Mouse (Mus musculus) c-Kit-negative CD71-positive TER-119-positive erythroid progenitor cells, embryonic 14.5 days (primary cell): ENCODE results near the gene Copz2.
"Not testable (repeated sequence)": the region's sequence is repeated elsewhere in the genome, so short reads cannot be mapped to it uniquely, and the experiment has no call there.

Experiments used
- DNase-seq: peaks from one replicate; pipeline ENCODE4 v3.0.0-alpha.2; 2013; ENCODE audit warnings: low read depth, low spot score

The Copz2 gene

DNA sequence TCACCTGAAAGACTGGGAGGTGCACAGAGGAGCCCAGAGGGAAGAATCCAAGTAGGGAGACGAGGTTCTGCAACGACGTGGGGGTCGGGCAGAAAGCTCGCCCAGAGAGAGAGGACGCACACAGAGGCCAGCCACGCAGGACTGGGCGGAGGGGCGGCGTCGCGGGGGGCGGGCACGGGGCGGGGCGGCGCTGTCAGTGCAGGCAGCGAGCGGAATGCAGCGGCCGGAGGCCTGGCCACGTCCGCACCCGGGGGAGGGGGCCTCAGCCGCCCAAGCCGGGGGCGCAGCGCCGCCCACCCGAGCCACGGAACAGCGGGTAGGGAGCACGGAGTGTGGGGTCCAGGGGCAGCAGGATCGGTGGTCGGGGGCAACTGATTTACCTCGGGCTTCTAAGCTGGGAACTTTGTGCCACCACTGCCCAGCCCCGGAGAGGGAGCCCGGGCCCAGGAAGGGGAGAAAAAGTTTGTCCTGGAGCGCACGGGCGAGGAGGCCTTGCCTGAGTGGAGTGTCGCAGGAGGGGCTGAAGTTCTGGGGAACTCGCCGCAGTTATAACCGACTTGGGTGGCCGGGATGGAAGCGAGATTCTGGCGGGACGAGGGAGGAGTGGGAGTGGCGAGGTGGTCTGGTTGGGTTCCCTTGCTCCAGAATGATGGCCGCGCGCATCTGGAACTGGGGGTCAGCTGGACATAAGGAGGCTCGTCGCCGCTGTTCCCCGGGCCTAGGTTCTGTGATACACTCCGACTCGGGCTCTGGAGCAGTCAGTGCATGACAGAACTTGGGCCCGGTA lies at the start of gene Copz2:
Gene Copz2 (plus strand): TSS at position 190 of the 787 bp plus-strand sequence.
- no peak for DNase-seq

DNA sequence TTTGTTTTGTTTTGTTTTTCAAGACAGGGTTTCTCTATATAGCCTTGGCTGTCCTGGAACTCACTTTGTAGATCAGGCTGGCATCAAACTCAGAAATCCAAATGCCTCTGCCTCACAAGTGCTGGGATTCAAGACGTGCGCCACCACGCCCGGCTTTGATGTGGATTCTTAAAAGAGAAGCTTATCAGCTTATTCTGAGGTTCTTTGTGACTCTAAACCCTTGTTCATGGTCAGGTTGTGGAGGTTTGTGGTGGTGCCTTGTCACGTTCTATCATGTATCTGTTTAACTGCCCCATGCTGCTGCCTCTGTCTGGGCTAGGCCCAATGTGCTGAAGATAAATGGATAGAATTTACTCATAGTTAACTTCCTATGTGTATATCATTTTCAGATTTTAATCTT lies 44.1 kb upstream of the Copz2 start:
- no peak for DNase-seq

DNA sequence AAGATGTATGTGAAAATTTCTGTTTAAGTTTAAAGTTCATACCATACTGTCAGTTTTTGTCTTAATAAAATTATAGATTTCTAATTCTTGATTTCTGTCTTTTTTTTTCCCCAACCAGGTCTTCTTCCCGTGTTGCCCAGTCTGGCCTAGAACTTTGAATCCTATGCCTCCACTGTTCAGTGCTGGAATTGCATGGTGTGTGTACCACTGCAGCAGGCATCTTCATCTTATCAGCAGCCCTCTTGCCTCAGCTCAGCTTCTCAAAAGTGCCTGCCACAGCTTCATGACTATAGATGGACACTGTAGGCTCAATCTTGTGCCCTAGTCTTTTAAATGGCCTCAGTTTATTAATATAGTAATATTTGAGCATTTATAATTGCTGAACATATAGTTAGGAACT lies 41.6 kb upstream of the Copz2 start:
- no peak for DNase-seq

DNA sequence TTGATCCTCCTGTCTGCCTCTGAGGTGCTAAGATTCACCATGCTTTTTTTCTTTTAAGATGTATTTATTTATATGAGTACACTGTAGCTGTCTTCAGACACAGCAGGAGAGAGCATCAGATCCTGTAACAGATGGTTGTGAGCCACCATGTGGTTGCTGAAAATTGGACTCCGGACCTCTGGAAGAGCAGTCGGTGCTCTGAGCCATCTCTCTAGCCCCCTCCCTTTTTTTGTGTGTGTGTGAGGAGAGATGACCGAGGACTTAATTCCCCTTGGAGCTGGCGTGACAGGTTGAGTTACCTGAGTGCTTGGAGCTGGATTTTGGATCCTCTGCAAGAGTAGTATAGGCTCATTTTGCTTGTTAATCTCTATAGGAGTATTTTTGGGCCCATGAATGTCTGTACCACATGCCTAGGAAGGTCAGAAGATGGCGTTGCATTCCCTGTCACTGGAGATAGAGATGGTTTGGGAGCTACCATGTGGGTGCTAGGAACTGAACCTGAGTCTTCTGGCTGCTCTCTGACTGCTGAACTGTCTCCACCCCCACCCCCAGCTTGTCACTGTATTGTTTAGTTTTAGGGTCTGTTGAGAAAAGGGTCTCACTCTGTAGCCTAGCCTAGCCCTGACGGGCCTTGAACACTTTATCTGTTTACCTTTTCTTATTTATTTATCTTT lies 40.0 kb upstream of the Copz2 start:
- no peak for DNase-seq

DNA sequence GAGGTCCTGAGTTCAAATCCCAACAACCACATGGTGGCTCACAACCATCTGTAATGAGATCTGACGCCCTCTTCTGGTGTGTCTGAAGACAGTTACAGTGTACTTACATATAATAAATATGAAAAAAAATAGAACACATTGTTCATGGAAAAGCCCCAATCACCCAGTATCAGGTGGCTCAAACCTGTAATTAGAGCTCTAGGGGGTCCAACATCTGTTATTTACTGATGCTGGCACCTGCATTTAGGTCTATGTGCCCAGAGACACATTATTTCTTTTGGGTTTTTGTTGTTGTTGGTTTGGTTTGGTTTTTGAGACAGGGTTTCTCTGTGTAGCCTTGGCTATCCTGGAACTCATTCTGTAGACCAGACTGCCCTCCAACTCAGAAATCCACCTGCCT lies 38.5 kb upstream of the Copz2 start:
- DNase-seq: not testable (repeated sequence)

DNA sequence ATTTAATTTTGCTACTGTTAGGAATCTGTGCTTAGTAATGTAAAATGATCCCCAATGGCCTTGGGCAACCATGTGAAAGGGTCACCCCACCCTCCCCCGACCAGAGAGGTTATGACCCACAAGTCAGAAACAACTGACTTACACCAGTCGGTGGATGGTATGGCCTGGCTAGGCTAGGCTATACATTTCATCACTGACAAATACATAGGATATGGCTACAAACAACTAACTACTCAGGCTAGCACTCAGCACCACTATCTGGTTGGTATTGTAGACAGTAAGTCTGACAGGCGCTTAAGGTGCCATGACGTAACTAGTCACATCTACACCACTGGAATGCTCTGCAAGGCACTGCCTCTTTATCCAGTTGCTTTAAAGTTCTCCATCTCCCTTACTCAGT lies 36.2 kb upstream of the Copz2 start:
- DNase-seq: no peak

DNA sequence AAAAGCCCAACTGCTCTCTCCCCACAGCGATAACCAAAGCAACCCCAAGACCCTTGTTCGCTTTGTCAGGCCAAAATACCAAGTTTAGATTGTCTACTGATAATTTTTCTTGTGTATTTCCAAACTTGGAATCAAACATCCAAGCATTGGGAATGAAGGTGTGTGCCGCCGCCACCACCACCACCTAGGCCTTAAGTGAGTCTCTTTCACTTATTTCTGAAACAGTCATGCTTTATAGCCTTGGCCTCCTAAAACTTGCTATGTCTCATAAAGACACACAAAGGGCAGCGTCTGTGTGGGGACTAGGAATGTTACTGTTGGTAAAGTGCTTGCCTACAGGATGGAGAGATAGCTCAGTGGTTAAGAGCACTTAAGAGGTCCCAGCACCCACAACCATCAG lies 35.8 kb upstream of the Copz2 start:
- no peak for DNase-seq

DNA sequence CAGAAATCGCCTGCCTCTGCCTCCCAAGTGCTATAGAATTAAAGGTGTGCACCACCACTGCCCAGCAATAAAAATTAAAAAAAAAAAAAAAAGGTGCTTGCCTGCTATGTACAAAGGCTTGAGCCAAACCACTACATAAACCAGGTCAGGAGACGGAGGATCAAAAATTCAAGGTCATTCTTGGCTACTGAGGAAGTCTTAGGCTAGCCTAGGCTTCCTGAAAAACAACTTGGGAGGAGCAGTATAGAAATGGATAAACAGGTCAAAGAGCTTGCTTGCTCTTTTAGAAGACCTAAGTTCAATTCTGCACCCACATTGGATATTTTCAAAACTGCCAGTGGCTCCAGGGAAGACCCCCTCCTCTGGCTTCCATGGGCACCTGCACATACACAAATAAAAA lies 35.2 kb upstream of the Copz2 start:
- DNase-seq: no peak

DNA sequence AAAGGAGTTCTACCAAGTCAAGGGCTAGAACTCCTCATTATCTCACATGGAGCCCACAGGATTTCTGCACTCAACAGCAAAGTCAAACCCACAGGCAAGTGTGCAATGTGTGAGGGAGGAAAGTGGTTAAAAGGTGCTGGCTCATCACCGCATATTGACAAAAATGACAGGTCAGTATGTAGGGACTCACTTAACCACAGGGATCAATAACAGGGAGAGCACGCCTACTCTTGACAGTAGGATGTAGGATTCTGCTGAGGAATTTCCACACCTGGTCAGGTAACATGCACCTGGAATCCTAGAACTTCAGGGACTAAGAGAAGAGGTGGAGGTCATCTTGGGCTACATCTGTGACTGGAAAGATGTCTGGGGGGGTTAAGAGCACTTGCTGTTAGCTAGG lies 33.8 kb upstream of the Copz2 start:
- DNase-seq: no peak

DNA sequence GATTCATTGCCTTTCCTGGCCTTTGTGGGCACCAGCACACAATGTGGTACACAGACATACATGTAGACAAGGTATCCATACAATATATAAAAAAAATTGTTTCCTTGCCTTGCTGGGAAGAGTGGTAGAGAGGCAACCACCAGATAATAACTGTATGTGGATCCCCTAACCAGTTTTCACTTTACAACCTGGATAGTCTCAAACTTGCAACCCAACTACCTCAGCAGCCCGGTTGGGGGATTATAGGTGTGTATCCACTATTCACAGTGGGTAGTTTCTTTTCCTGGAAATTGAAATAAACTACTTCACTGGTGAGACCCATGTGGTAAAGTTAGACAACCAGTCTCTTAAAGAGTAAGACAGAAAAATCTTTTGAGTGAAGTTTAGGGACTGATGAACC lies 33.2 kb upstream of the Copz2 start:
- no peak for DNase-seq

DNA sequence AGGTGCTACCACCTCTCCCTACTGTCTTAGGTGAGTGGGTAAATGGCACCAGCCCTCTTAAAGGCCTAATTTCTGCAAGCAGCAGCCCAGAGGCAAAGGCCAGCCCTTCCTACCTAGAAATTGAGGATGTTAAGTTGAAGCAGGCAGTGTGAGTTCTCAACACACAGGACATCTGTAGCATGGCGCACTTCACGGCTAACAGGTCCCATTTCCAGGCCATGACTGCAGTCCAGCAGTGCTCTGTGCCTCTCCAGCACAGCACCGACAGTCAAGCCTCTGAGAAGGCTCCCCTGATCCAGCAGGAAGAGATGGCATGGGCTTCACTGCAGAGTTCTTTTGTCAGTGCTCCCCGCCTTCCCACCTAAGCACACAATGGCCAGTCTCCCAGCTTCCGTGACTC lies 32.7 kb upstream of the Copz2 start:
- no peak for DNase-seq

DNA sequence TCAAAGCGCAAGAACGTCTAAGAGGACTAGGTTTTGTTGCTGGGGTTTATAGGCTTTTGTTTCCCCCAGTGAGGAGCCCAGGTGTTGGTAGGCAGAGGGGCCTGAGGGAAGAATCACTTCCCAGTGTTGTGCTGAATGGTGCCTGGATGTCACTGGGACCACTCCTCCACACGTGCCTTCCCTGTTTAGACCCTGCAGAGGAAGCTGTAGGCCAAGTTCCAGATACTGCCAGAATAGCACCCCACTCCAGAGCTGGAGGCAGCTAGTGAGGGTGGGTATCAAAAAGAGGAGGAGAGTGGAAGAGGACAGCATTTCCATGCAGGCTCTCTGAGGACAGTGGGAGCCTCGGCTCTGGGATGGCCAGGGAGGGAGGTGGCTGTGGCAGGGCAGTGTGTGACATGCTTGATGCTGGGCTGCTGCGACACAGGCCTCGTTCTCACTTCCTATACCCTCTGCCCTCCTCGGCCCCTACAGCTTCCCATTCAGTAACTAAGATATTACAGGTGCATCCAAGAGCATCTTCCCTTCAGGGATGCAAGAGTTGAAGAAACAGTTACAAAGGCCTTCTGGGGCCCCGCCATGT lies 31.5 kb upstream of the Copz2 start:
- DNase-seq: no peak

DNA sequence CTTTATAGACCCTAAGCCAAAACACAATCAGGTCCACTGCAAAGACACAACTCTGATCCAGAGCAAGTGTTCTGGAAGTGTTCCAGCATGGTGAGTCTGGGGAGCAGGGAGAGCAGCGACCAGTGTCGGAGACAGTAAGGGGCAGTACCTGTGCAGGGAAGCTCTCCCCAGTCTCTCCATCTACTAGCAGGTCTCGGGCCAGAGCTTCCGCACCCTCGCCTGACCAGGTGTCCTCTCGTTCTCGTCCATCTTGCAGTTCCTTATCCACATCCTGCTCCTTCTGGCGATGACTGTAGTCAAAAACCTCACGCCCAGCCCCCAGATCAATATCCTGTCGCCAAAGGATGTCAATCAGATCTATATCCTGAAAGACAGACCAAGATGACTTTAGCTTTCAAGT lies 27.7 kb upstream of the Copz2 start:
- DNase-seq: no peak

DNA sequence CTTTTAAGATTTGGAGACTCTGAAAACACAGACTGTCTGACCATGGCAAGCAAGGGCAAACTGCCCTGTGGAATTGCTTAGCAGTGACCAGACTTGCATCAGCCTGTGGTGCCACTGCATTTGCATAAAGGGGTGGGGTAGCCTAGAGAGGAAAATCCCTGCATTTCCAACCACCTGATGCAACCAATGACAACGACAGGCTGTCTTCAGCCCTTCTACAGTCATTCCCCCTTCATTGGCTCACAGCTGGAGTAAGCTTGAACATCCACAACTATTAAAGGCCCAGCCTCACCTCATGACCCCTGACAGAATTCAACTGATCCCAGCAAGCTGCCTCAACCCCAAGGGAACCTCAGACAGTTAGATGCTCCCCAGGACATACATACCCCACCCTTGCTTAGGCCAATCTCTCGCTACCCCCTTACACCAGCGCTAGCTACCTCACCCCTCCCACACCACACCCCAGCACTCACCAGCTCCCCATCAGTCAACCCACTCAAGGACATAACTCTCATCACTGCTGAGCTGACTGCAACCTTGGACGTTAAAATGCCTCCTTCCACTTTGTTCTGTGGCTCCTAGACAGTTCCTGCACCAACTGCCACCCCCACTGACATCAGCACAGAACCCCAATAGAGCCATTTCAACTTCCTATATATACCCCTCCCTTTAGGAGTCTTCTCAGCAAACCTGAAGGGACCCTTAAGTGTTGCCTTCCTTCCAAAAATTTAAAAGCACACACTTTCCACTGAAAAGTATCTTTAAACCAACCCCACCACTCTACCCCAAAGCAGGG lies 26.8 kb upstream of the Copz2 start:
- no peak for DNase-seq

DNA sequence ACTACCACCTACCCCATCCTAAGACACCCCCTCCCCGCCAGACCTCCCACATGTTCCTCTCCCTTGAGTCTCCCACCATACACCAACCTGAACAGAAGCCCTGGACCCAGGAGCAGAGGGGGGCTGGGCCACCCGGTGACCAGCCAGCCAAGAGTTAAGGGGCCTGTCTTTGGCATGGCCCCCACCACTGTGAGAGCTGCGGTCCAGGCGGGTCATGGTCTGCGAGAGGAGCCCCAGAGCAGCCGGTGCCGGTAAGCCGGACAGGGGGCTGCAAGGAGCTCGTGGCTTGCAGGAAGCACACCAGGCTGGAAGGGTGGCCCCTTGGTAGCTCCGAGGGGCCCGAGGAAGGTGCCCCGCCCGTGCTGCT lies 26.2 kb upstream of the Copz2 start:
- no peak for DNase-seq

DNA sequence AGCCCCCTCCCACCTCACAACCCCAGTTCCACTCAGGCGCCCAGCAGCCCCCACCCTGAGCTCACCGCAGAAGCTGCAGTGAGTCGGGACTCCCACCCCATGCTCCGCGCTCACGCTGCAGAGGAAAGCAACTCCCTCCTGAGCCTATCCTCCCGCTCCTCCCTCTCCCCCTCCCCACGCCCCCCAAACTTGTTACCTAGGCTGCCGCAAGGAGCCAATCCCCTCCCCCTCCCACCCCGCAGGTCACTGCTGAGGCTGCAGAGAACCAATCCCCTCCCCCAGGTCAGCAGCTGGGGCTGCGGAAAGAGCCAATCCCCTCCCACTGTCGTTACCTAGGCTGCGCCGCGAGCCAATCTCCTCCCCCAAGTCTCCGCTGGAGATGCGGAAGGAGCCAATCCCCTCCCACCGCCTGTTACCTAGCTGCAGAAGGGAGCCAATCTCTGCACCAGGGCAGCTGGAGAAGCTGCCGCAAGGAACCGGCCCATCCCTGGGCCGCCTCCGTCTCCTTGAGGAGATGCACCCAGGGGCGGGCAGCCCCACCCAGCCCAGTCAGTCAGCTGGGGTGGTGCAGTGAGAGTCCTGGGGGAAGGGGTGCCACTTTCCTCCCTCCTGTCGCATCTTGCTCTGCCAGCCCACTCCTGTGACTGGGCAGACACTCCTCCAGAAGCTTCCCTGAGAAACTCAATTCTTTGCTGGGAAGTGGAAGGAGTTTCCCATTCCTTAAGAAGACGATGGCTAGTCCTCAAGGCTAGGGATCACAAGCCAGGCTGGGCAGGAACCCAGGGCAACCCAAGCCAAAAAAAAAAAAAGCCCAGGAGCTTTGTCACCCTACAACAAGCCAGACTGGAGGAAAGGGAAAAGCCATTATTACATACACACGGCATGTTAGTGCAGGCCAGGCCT lies 25.5 kb upstream of the Copz2 start:
- peak; percentile 59 for DNase-seq

DNA sequence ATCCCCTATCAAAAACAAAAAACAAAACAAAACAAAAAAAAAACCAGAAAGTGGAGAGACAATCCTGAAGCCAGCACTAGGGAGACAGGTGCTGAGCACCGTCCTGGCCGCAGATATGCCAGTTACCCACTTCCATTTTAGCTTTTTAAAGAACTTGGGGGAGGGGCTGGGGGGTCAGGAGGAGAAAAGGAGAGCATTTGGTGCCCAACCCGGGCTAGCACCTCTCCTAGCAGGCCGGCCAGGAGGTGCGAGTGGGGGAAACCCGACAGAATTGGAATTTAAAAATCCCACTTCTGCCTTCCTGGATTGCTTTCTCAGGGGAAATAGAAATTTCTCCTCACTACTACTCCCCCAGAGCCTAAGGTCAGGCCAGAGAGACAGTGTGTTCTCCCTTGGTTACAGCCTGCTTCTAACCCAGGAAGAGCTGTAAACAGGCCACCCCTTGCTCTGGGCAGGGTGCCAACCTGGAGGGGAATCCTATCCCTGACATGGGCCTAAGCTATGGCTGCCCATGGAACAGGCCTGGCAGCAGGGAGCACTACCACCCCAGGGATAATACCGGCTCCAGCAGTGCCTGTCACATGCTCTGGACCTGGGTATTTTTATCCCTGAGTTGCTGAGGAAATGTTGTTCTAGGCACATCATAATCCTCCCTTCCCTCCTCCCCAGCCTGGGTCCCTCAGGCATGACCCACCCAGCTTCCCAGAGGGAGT lies 24.7 kb upstream of the Copz2 start:
- no peak for DNase-seq

DNA sequence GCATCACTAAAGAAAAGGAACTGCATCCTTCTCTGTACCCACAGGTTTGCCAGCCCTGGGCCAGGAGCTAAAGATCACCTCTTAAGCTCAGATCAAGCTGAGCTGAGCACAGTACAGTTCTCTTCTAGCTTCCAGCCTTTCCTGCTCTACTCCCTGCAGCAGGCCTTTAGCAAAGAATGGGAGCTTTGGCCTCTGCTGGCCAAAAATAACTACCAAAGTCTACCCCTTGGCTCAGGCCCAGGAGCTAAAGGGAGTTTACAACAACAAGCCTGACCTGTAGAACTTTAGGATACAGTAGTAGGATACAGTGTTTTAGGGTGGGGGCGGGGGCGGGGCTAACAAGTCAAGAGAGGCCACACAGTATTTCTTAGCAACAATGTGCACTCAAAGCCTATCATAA lies 23.2 kb upstream of the Copz2 start:
- DNase-seq: no peak

DNA sequence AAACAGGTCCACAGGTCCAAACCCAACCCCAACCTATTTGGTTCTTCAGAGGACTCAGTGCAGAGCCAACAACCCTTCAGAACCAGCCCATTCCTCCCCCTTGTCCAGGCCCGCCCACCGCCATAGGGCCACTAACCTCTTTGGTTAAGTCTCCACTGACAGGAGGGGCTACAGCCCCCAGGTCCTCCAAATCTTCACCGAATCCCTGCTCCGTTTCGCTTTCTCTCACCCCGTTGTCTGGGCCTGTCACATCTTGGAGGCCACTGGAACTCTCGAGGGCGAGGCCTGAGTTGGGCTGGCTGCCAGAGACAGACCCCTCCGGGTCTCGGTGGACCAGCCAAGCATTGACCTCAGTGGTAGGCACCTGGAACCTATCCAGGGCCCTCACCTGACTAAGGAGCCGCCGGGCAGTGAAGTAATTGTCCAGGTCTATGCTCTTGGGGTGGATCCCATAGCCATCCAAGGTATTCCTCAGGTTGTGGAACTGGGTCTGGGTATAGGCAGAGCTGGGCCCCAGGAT lies 22.5 kb upstream of the Copz2 start:
- no peak for DNase-seq

DNA sequence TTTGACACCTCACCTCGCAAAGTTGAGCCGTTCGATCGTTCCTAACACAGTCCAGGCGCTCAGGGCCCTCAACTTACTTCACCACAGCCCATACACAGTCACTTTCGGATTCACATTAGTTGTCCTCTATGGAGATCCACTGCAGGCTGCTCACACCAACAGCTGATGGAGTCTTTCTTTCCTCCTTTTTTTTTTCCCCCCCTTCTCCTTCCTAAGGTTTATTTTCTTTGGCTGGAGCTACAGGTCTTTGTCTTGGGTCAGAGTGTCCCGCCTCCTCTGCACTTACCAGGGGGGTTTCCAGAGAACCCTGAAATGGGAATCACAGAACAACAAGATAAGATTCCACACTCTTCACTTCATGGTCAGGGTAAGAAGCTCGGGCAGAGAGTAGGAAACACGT lies 21.8 kb upstream of the Copz2 start:
- DNase-seq: no peak
